Mouse (Mus musculus): Measurements from ENCODE around the gene 1700007K13Rik. TPM values are rescaled to one million over a fixed set of nuclear protein-coding genes. Genes with fewer than 3 reads are reported as not detected.
A peak's percentile ranks its signal among the peaks of the same experiment; 100 is the strongest.
"Not testable (repeated sequence)": the region's sequence is repeated elsewhere in the genome, so short reads cannot be mapped to it uniquely, and the experiment has no call there.

1700007K13Rik gene
- polyA plus RNA-seq, 1 experiment from 2014 or later: 2.5 TPM

GRCm38 (mm10) chr2:28479208-28480204 lies 13.4 kb upstream of the 1700007K13Rik start:
- 84% methylated on average over 20 of the region's 20 CpGs for WGBS

GRCm38 (mm10) chr2:28477993-28478392 lies 11.9 kb upstream of the 1700007K13Rik start:
- H3K36me3 ChIP-seq (ENCODE audit: control insufficient read depth, insufficient read depth, low read length); DNase-seq (ENCODE audit: low spot score); H3K4me2 ChIP-seq (ENCODE audit: low read length); ATAC-seq; H3K4me1 ChIP-seq (ENCODE audit: control insufficient read depth, insufficient read depth, low read length); H3K4me3 ChIP-seq (ENCODE audit: low read depth, low read length); H3K9ac ChIP-seq (ENCODE audit: low read length); H3K27me3 ChIP-seq (replicated peaks; ENCODE audit: control insufficient read depth, insufficient read depth, low read length); H3K9me3 ChIP-seq (replicated peaks; ENCODE audit: control insufficient read depth, low read length); H3K27ac ChIP-seq (ENCODE audit: low read depth, low read length): not testable (repeated sequence)
- 87% methylated on average over 5 of the region's 5 CpGs for WGBS

More at GRCm38 (mm10) chr2:28479208-28480204, 13.4 kb upstream of the 1700007K13Rik start:
- Histone ChIP-seq H3K27ac (ENCODE audit: low read depth, low read length) (no peak overlapping the region), H3K4me2 (ENCODE audit: low read length) (no peak overlapping the region), H3K9ac (ENCODE audit: low read length) (no peak overlapping the region), H3K4me1 (ENCODE audit: control insufficient read depth, insufficient read depth, low read length) (no peaks in the 10 kb centered on the region), H3K36me3 (ENCODE audit: control insufficient read depth, insufficient read depth, low read length) (no peaks in the 10 kb centered on the region), H3K27me3 (replicated peaks; ENCODE audit: control insufficient read depth, insufficient read depth, low read length) (no peaks in the 10 kb centered on the region), H3K9me3 (replicated peaks; ENCODE audit: control insufficient read depth, low read length) (no peaks in the 10 kb centered on the region), H3K4me3 (ENCODE audit: low read depth, low read length) (no peak overlapping the region)
- ATAC-seq (no peak), DNase-seq (ENCODE audit: low spot score) (no peak)

GRCm38 (mm10) chr2:28472011-28472410 lies 5.9 kb upstream of the 1700007K13Rik start:
- DNase-seq (ENCODE audit: low spot score); H3K4me3 ChIP-seq (ENCODE audit: low read depth, low read length); H3K27ac ChIP-seq (ENCODE audit: low read depth, low read length); ATAC-seq; H3K27me3 ChIP-seq (replicated peaks; ENCODE audit: control insufficient read depth, insufficient read depth, low read length); H3K4me1 ChIP-seq (ENCODE audit: control insufficient read depth, insufficient read depth, low read length); H3K4me2 ChIP-seq (ENCODE audit: low read length); H3K9me3 ChIP-seq (replicated peaks; ENCODE audit: control insufficient read depth, low read length); H3K9ac ChIP-seq (ENCODE audit: low read length): not testable (repeated sequence)
- WGBS: 89% methylated on average over 8 of the region's 8 CpGs
- peaks cover 32% of the 10 kb centered on the region for H3K36me3 ChIP-seq (ENCODE audit: control insufficient read depth, insufficient read depth, low read length)

GRCm38 (mm10) chr2:28470591-28470990 lies 4.5 kb upstream of the 1700007K13Rik start:
- Histone ChIP-seq H3K27me3 (replicated peaks; ENCODE audit: control insufficient read depth, insufficient read depth, low read length) (no peaks in the 10 kb centered on the region), H3K9ac (ENCODE audit: low read length) (no peak overlapping the region), H3K4me3 (ENCODE audit: low read depth, low read length) (no peak overlapping the region), H3K27ac (ENCODE audit: low read depth, low read length) (no peak overlapping the region), H3K4me1 (ENCODE audit: control insufficient read depth, insufficient read depth, low read length) (peaks cover 15% of the 10 kb centered on the region; the same call in 1 of the 2 replicates), H3K36me3 (ENCODE audit: control insufficient read depth, insufficient read depth, low read length) (peaks cover 32% of the 10 kb centered on the region), H3K9me3 (replicated peaks; ENCODE audit: control insufficient read depth, low read length) (no peaks in the 10 kb centered on the region; the same call in 1 of the 2 replicates), H3K4me2 (ENCODE audit: low read length) (no peak overlapping the region)
- ATAC-seq: no peak
- WGBS: 92% methylated on average over 2 of the region's 2 CpGs
- DNase-seq (ENCODE audit: low spot score): no peak

- Histone ChIP-seq H3K9me3 (replicated peaks; ENCODE audit: control insufficient read depth, low read length) (no peaks in the 10 kb centered on the region; the same call in 1 of the 2 replicates), H3K4me1 (ENCODE audit: control insufficient read depth, insufficient read depth, low read length) (peaks cover 15% of the 10 kb centered on the region; the same call in 1 of the 2 replicates), H3K4me3 (ENCODE audit: low read depth, low read length) (no peak overlapping the region), H3K4me2 (ENCODE audit: low read length) (no peak overlapping the region), H3K27ac (ENCODE audit: low read depth, low read length) (no peak overlapping the region), H3K27me3 (replicated peaks; ENCODE audit: control insufficient read depth, insufficient read depth, low read length) (0 out of 2 replicates have a peak, but pooled peaks cover 5% of the 10 kb centered on the region), H3K36me3 (ENCODE audit: control insufficient read depth, insufficient read depth, low read length) (peaks cover 32% of the 10 kb centered on the region), H3K9ac (ENCODE audit: low read length) (no peak overlapping the region)
- no peak for ATAC-seq
- 97% methylated on average over 14 of the region's 14 CpGs for WGBS
- no peak for DNase-seq (ENCODE audit: low spot score)
Measured at GRCm38 (mm10) chr2:28469461-28469860, 3.3 kb upstream of the 1700007K13Rik start.

- peak overlapping the region; percentile 68 for H3K4me2 ChIP-seq (ENCODE audit: low read length)
- no peaks in the 10 kb centered on the region; the same call in 1 of the 2 replicates for H3K9me3 ChIP-seq (replicated peaks; ENCODE audit: control insufficient read depth, low read length)
- 53% methylated on average over 18 of the region's 18 CpGs for whole genome bisulfite sequencing
- H3K27ac ChIP-seq (ENCODE audit: low read depth, low read length): no peak overlapping the region
- peaks cover 15% of the 10 kb centered on the region; the same call in 1 of the 2 replicates for H3K4me1 ChIP-seq (ENCODE audit: control insufficient read depth, insufficient read depth, low read length)
- peak overlapping the region; percentile 94 for H3K9ac ChIP-seq (ENCODE audit: low read length)
- no peak for DNase-seq (ENCODE audit: low spot score)
- H3K36me3 ChIP-seq (ENCODE audit: control insufficient read depth, insufficient read depth, low read length): peaks cover 32% of the 10 kb centered on the region
- ATAC-seq: no peak
- H3K27me3 ChIP-seq (replicated peaks; ENCODE audit: control insufficient read depth, insufficient read depth, low read length): 0 out of 2 replicates have a peak, but pooled peaks cover 5% of the 10 kb centered on the region
- H3K4me3 ChIP-seq (ENCODE audit: low read depth, low read length): peak overlapping the region; percentile 91
Measured at GRCm38 (mm10) chr2:28468486-28469225, 2.5 kb upstream of the 1700007K13Rik start.

GRCm38 (mm10) chr2:28467860-28468485 lies 1.8 kb upstream of the 1700007K13Rik start, which contains the start of gene Mrps2:
Gene Mrps2, plus strand, starts transcription at chr2:28468066.
- Histone ChIP-seq H3K27ac (ENCODE audit: low read depth, low read length) (no peak within 1 kb of the TSS), H3K9me3 (replicated peaks; ENCODE audit: control insufficient read depth, low read length) (no peaks in the 10 kb centered on the region), H3K27me3 (replicated peaks; ENCODE audit: control insufficient read depth, insufficient read depth, low read length) (0 out of 2 replicates have a peak, but pooled peaks cover 5% of the 10 kb centered on the region), H3K9ac (ENCODE audit: low read length) (peak within 1 kb of the TSS; percentile 94), H3K36me3 (ENCODE audit: control insufficient read depth, insufficient read depth, low read length) (peaks cover 32% of the 10 kb centered on the region), H3K4me3 (ENCODE audit: low read depth, low read length) (peak within 1 kb of the TSS; percentile 91), H3K4me2 (ENCODE audit: low read length) (peak within 1 kb of the TSS; percentile 68), H3K4me1 (ENCODE audit: control insufficient read depth, insufficient read depth, low read length) (peaks cover 15% of the 10 kb centered on the region; the same call in 1 of the 2 replicates)
- ATAC-seq: peak; percentile 95
- DNase-seq (ENCODE audit: low spot score): peak; percentile 92
- WGBS: under 1% methylated on average over 49 of the region's 52 CpGs

- H3K9ac ChIP-seq (ENCODE audit: low read length): no peak overlapping the region
- H3K4me2 ChIP-seq (ENCODE audit: low read length): no peak overlapping the region
- H3K9me3 ChIP-seq (replicated peaks; ENCODE audit: control insufficient read depth, low read length): no peaks in the 10 kb centered on the region
- no peak for ATAC-seq
- 84% methylated on average over 9 of the region's 9 CpGs for WGBS
- no peak for DNase-seq (ENCODE audit: low spot score)
- no peak overlapping the region for H3K27ac ChIP-seq (ENCODE audit: low read depth, low read length)
- no peak overlapping the region for H3K4me3 ChIP-seq (ENCODE audit: low read depth, low read length)
- 0 out of 2 replicates have a peak, but pooled peaks cover 5% of the 10 kb centered on the region for H3K27me3 ChIP-seq (replicated peaks; ENCODE audit: control insufficient read depth, insufficient read depth, low read length)
- H3K4me1 ChIP-seq (ENCODE audit: control insufficient read depth, insufficient read depth, low read length): peaks cover 15% of the 10 kb centered on the region; the same call in 1 of the 2 replicates
- H3K36me3 ChIP-seq (ENCODE audit: control insufficient read depth, insufficient read depth, low read length): peaks cover 8% of the 10 kb centered on the region
Measured at GRCm38 (mm10) chr2:28464919-28465318, 1.2 kb downstream of the 1700007K13Rik start.

All from forebrain, embryonic 14.5 days (tissue).